Mouse (Mus musculus) Patski (cell line): ENCODE measurements at regions not wholly inside any gene's neighbourhood (a gene's known extent, or its start where the extent isn't known, plus 50 kb on each side); places are given as distances from the start of the nearest gene placed in this dataset.
A peak's percentile ranks its signal among the peaks of the same experiment; 100 is the strongest.

ENCODE experiments used
- ATAC-seq: fragments of 100-300 bp; one replicate; pipeline ENCODE4 v1.8.0; 2021
- CTCF ChIA-PET: fragments of 350-600 bp; sonication (Branson Sonifier 250); formaldehyde crosslinking; loops from one replicate; lab custom pipeline; 2022; ENCODE audit warnings: inconsistent platforms; lab: Charles Lee
- POLR2A ChIA-PET: fragments of 350-600 bp; sonication (Branson Sonifier 250); formaldehyde crosslinking; loops from one replicate; lab custom pipeline; 2022; ENCODE audit warnings: antibody characterized with exemption, inconsistent platforms; lab: Charles Lee
- DNase-seq: peaks from one replicate; pipeline ENCODE4 v3.0.0-alpha.2; 2011; ENCODE audit warnings: low read depth, low spot score
- H3K27me3 ChIP-seq: fragments of 371-371 bp; one replicate; pipeline ENCODE4 v1.5.1; 2021
- CTCF ChIP-seq: fragments of 100-300 bp; IDR thresholded peaks from one replicate; pipeline ENCODE4 v1.5.1; 2021
- in situ Hi-C: fragments of 300-500 bp; cut with MboI; formaldehyde crosslinking; loops from 3 replicates; pipeline ENCODE4 v1.11.1; 2018; ENCODE audit warnings: low pct_unique_long_range_greater_than_20kb, mixed read lengths

- DNase-seq (no peak), ATAC-seq (no peak)
- TF ChIP-seq CTCF, result no peak
- CTCF ChIA-PET, result no interaction called here
- H3K27me3 ChIP-seq, result no peaks in the 10 kb centered on the region
- POLR2A ChIA-PET, result no interaction called here
- in situ Hi-C loops, result no loop called here
Observed at GRCm38 (mm10) chr10:17374047-17374446, 349.0 kb upstream of the Cited2 start.

- in situ Hi-C loops, result no loop called here
- CTCF ChIA-PET, result interaction anchor here (1.2 kb wide), 1 partner anchor 12 kb away, joined by 5 read pairs; no protein-coding TSS in a partner anchor
- TF ChIP-seq CTCF, result no peak
- ATAC-seq (no peak), DNase-seq (peak; percentile 27)
- no peaks in the 10 kb centered on the region for H3K27me3 ChIP-seq
- POLR2A ChIA-PET, result no interaction called here
Observed at GRCm38 (mm10) chr10:17382990-17383389, 340.0 kb upstream of the Cited2 start.

- peak; percentile 61 for DNase-seq
- H3K27me3 ChIP-seq, result no peaks in the 10 kb centered on the region
- TF ChIP-seq CTCF, result no peak
- ATAC-seq, result peak; percentile 73
- ChIA-PET POLR2A (no interaction called here), CTCF (no interaction called here)
- in situ Hi-C loops, result no loop called here
Observed at GRCm38 (mm10) chr10:17385181-17385580, 337.8 kb upstream of the Cited2 start.

- in situ Hi-C loops, result no loop called here
- H3K27me3 ChIP-seq, result no peaks in the 10 kb centered on the region
- TF ChIP-seq CTCF, result no peak
- DNase-seq (no peak), ATAC-seq (no peak)
- ChIA-PET CTCF (no interaction called here), POLR2A (no interaction called here)
Observed at GRCm38 (mm10) chr10:17387296-17387695, 335.7 kb upstream of the Cited2 start.

- in situ Hi-C loops, result no loop called here
- DNase-seq (no peak), ATAC-seq (no peak)
- TF ChIP-seq CTCF, result no peak
- CTCF ChIA-PET, result interaction anchor here (1.2 kb wide), 1 partner anchor 151 kb away, joined by 4 read pairs; no protein-coding TSS in a partner anchor
- POLR2A ChIA-PET, result interaction anchor here (0.6 kb wide), 1 partner anchor 78 kb away, joined by 3 read pairs; no protein-coding TSS in a partner anchor
- H3K27me3 ChIP-seq, result no peaks in the 10 kb centered on the region
Observed at GRCm38 (mm10) chr10:17395495-17396224, 327.4 kb upstream of the Cited2 start.

GRCm38 (mm10) chr10:17403899-17404298, 319.1 kb upstream of the Cited2 start:
- ChIA-PET POLR2A (no interaction called here), CTCF (no interaction called here)
- H3K27me3 ChIP-seq, result no peaks in the 10 kb centered on the region
- TF ChIP-seq CTCF, result no peak
- in situ Hi-C loops, result no loop called here
- DNase-seq (no peak), ATAC-seq (no peak)

- POLR2A ChIA-PET, result no interaction called here
- TF ChIP-seq CTCF, result no peak
- in situ Hi-C loops, result no loop called here
- DNase-seq, result no peak
- ATAC-seq, result no peak
- H3K27me3 ChIP-seq, result no peaks in the 10 kb centered on the region
- CTCF ChIA-PET, result no interaction called here
Observed at GRCm38 (mm10) chr10:17407854-17408606, 315.0 kb upstream of the Cited2 start.

- H3K27me3 ChIP-seq, result no peaks in the 10 kb centered on the region
- in situ Hi-C loops, result no loop called here
- DNase-seq (no peak), ATAC-seq (no peak)
- ChIA-PET POLR2A (no interaction called here), CTCF (no interaction called here)
- no peak for TF ChIP-seq CTCF
Observed at GRCm38 (mm10) chr10:17408781-17409180, 314.2 kb upstream of the Cited2 start.

GRCm38 (mm10) chr10:17411300-17411987, 311.6 kb upstream of the Cited2 start:
- ChIA-PET CTCF (interaction anchor here (2.0 kb wide), 1 partner anchor 112 kb away, joined by 4 read pairs; no protein-coding TSS in a partner anchor), POLR2A (no interaction called here)
- in situ Hi-C loops, result no loop called here
- ATAC-seq, result no peak
- DNase-seq, result peak; percentile 6
- TF ChIP-seq CTCF, result no peak
- H3K27me3 ChIP-seq, result no peaks in the 10 kb centered on the region

GRCm38 (mm10) chr10:17415112-17415511, 307.9 kb upstream of the Cited2 start:
- ATAC-seq (no peak), DNase-seq (no peak)
- H3K27me3 ChIP-seq, result no peaks in the 10 kb centered on the region
- ChIA-PET CTCF (interaction anchor here (1.3 kb wide), 1 partner anchor 14 kb away, joined by 3 read pairs; no protein-coding TSS in a partner anchor), POLR2A (no interaction called here)
- in situ Hi-C loops, result no loop called here
- TF ChIP-seq CTCF, result no peak
